Mouse (Mus musculus) thymus, adult 18-20 months (tissue): ENCODE measurements at regions not wholly inside any gene's neighbourhood (a gene's known extent, or its start where the extent isn't known, plus 50 kb on each side); places are given as distances from the start of the nearest gene placed in this dataset.
"Not testable (repeated sequence)": the region's sequence is repeated elsewhere in the genome, so short reads cannot be mapped to it uniquely, and the experiment has no call there.

ENCODE experiments used
- DNase-seq, 2 experiments: peaks; one replicate each; pipeline ENCODE4 v3.0.0; 2022; ENCODE audit warnings: mixed read lengths in 2 of 2

DNA sequence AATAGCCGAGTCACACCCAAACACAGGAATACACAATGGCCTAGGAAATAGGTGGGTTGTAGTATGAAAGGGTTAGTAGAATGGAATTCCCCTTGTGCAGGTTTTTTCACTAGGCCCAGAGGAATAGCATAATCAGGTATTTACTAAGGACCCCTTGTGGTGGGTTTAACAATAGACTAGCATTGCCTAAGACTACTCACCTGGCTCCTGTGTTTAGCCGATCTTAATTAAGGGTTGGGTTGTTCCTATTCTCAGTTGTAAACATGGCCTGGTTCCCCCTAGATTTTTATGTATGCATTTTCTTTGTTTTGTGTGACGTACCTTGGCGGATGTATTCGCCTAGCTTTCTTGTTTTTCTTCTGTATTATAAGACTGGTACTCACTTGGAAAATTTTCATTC is 90.8 kb upstream of the Srd5a2 start:
- DNase-seq = not testable (repeated sequence)

- DNase-seq = peak in 1 of 2 experiments; percentile 2
Observed at GRCm38 (mm10) chr17:74134976-74135375, 87.3 kb upstream of the Srd5a2 start.

- no peak for DNase-seq
Observed at GRCm38 (mm10) chr17:74131534-74131933, 83.8 kb upstream of the Srd5a2 start.

DNA sequence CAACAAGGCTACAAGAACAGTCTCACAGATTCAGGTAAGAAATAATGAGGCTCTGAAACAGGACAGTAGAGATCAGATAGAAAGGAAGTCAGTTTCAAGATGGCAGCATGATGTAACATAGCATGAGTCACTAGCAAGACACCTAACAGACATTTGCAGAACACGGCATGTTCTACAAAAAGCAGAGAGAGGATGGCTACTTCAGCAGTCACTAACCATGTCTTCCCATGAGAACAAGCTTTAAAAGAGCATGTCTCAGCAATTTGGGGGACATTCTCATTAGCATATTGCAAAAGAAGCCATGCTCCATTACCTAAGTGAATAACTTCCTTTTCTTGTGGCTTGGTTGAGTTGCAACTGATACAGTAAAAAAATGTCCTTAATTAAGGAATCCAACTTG is 75.2 kb upstream of the Srd5a2 start:
- DNase-seq = no peak

DNA sequence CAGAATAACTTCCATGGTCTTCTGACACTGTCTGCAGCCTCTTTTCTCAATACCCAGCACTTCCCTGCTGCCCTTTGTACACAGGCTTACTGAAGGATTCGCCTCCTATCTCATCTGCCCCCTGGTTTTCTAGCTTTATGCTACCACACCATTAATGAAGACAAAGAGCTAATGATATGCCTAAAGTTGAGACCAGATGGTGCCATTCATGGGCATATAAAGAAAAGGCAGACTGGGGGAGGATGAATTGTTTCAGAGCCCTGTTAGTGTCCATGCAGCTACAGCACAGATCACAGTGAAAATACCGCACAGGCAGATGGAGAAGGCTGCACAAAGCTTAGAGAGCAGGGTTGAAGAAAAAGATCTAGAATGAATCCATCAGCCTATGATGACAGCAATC is 73.3 kb upstream of the Srd5a2 start:
- DNase-seq = no peak
